Mouse (Mus musculus) bone marrow macrophage, adult 2 months (primary cell): ENCODE measurements around the gene Haao. TPM values are rescaled to one million over a fixed set of nuclear protein-coding genes. Genes with fewer than 3 reads are reported as not detected.

Source experiments
- H3K27ac ChIP-seq: 2 replicates; pipeline ENCODE4 v1.5.1; 2012; ENCODE audit warnings: low read depth, low read length; ENCODE audit not compliant: insufficient read depth
- H3K4me1 ChIP-seq: 2 replicates; pipeline ENCODE4 v1.6.1; 2012; ENCODE audit warnings: low read length; ENCODE audit not compliant: control insufficient read depth, insufficient read depth
- H3K4me3 ChIP-seq: 2 replicates; pipeline ENCODE4 v1.5.1; 2012; ENCODE audit warnings: mild to moderate bottlenecking, low read length, moderate library complexity; ENCODE audit not compliant: insufficient read depth
- CTCF ChIP-seq: IDR thresholded peaks from 2 replicates; pipeline ENCODE4 v1.5.1; 2012; ENCODE audit warnings: low read depth, mild to moderate bottlenecking, low read length, moderate library complexity
- POLR2A ChIP-seq: IDR thresholded peaks from 2 replicates; pipeline ENCODE4 v1.6.1; 2012; ENCODE audit warnings: mild to moderate bottlenecking, low read depth, low read length, borderline replicate concordance
- polyA plus RNA-seq: library from polyadenylated mRNA; stranded (reverse); fragments of >200 nt; gene quantifications from 2 replicates; pipeline ENCODE4 v1.2.4, GENCODE M21; 2012; ENCODE audit not compliant: missing spikeins, insufficient read depth, insufficient read length

The Haao gene
- polyA plus RNA-seq, 1 experiment: 1.6 TPM

- TF ChIP-seq CTCF (no peak), POLR2A (no peak)
- Histone ChIP-seq H3K4me3 (no peak overlapping the region), H3K4me1 (no peaks in the 10 kb centered on the region), H3K27ac (no peak overlapping the region)
Observed at GRCm38 (mm10) chr17:83886395-83886794, 38.6 kb upstream of the Haao start.

- Histone ChIP-seq H3K4me1 (no peaks in the 10 kb centered on the region), H3K27ac (no peak overlapping the region), H3K4me3 (no peak overlapping the region)
- TF ChIP-seq CTCF (no peak), POLR2A (no peak)
Observed at GRCm38 (mm10) chr17:83885750-83886149, 38.0 kb upstream of the Haao start.

- H3K27ac ChIP-seq: no peak overlapping the region
- no peak overlapping the region for H3K4me3 ChIP-seq
- no peak for TF ChIP-seq POLR2A
- no peak for TF ChIP-seq CTCF
- no peaks in the 10 kb centered on the region for H3K4me1 ChIP-seq
Observed at GRCm38 (mm10) chr17:83885021-83885582, 37.3 kb upstream of the Haao start.

- H3K27ac ChIP-seq: no peak overlapping the region
- H3K4me3 ChIP-seq: no peak overlapping the region
- TF ChIP-seq CTCF: no peak
- TF ChIP-seq POLR2A: no peak
- peaks cover under 1% of the 10 kb centered on the region; the same call in 1 of the 2 replicates for H3K4me1 ChIP-seq
Observed at GRCm38 (mm10) chr17:83882788-83883187, 35.0 kb upstream of the Haao start.

GRCm38 (mm10) chr17:83881071-83881470, 33.3 kb upstream of the Haao start:
- no peak for TF ChIP-seq POLR2A
- TF ChIP-seq CTCF: no peak
- Histone ChIP-seq H3K4me1 (peaks cover 2% of the 10 kb centered on the region; the same call in 1 of the 2 replicates), H3K27ac (no peak overlapping the region), H3K4me3 (no peak overlapping the region)

- H3K4me1 ChIP-seq: peaks cover 2% of the 10 kb centered on the region; the same call in 1 of the 2 replicates
- H3K27ac ChIP-seq: no peak overlapping the region
- H3K4me3 ChIP-seq: no peak overlapping the region
- TF ChIP-seq POLR2A (no peak), CTCF (no peak)
Observed at GRCm38 (mm10) chr17:83880174-83880710, 32.5 kb upstream of the Haao start.

GRCm38 (mm10) chr17:83879631-83880030, 31.9 kb upstream of the Haao start:
- Histone ChIP-seq H3K4me3 (no peak overlapping the region), H3K4me1 (peaks cover 2% of the 10 kb centered on the region; the same call in 1 of the 2 replicates), H3K27ac (no peak overlapping the region)
- TF ChIP-seq CTCF (no peak), POLR2A (no peak)

- Histone ChIP-seq H3K27ac (no peak overlapping the region), H3K4me1 (peaks cover 2% of the 10 kb centered on the region; the same call in 1 of the 2 replicates), H3K4me3 (no peak overlapping the region)
- TF ChIP-seq CTCF (no peak), POLR2A (no peak)
Observed at GRCm38 (mm10) chr17:83874610-83875009, 26.8 kb upstream of the Haao start.

GRCm38 (mm10) chr17:83873363-83874141, 25.8 kb upstream of the Haao start:
- Histone ChIP-seq H3K4me3 (no peak overlapping the region), H3K27ac (no peak overlapping the region), H3K4me1 (peaks cover 2% of the 10 kb centered on the region; the same call in 1 of the 2 replicates)
- no peak for TF ChIP-seq CTCF
- TF ChIP-seq POLR2A: no peak

GRCm38 (mm10) chr17:83872806-83873348, 25.1 kb upstream of the Haao start:
- TF ChIP-seq POLR2A (no peak), CTCF (peak; percentile 86)
- peaks cover 2% of the 10 kb centered on the region; the same call in 1 of the 2 replicates for H3K4me1 ChIP-seq
- H3K4me3 ChIP-seq: no peak overlapping the region
- H3K27ac ChIP-seq: no peak overlapping the region
